Mouse (Mus musculus): Measurements from ENCODE around the gene Wbp1.

Wbp1 gene

GRCm38 (mm10) chr6:83138056-83138455, 16.7 kb upstream of the Wbp1 start:
- DNase-seq, result no peak

GRCm38 (mm10) chr6:83137576-83137950, 16.2 kb upstream of the Wbp1 start:
- peak; percentile 59 for DNase-seq

- no peak for DNase-seq
Measured at GRCm38 (mm10) chr6:83136881-83137575, 15.7 kb upstream of the Wbp1 start.

GRCm38 (mm10) chr6:83136291-83136880, 15.0 kb upstream of the Wbp1 start:
- no peak for DNase-seq

- no peak for DNase-seq
Measured at GRCm38 (mm10) chr6:83135571-83136161, 14.3 kb upstream of the Wbp1 start.

- DNase-seq, result no peak
Measured at GRCm38 (mm10) chr6:83134951-83135513, 13.7 kb upstream of the Wbp1 start, which contains the start of gene Rtkn. TSS of gene Rtkn (plus strand) at chr6:83135463.

- DNase-seq, result no peak
Measured at GRCm38 (mm10) chr6:83134226-83134625, 12.9 kb upstream of the Wbp1 start.

- DNase-seq, result no peak
Measured at GRCm38 (mm10) chr6:83132176-83132919, 11.0 kb upstream of the Wbp1 start.

- DNase-seq, result no peak
Measured at GRCm38 (mm10) chr6:83131469-83132034, 10.2 kb upstream of the Wbp1 start.

- DNase-seq, result no peak
Measured at GRCm38 (mm10) chr6:83127419-83127818, 6.1 kb upstream of the Wbp1 start.

GRCm38 (mm10) chr6:83125331-83125730, 4.0 kb upstream of the Wbp1 start, which contains the start of gene Ino80b:
TSS of gene Ino80b (minus strand) at chr6:83125431.
- DNase-seq, result no peak

- DNase-seq, result peak; percentile 86
Measured at GRCm38 (mm10) chr6:83124851-83125312, 3.5 kb upstream of the Wbp1 start.

GRCm38 (mm10) chr6:83122961-83123360, 1.6 kb upstream of the Wbp1 start:
- DNase-seq, result no peak

- no peak for DNase-seq
Measured at GRCm38 (mm10) chr6:83121863-83122710, 728 bp upstream of the Wbp1 start.

- no peak for DNase-seq
Measured at GRCm38 (mm10) chr6:83119734-83120051, 1.7 kb downstream of the Wbp1 start.

GRCm38 (mm10) chr6:83118825-83119733, 2.3 kb downstream of the Wbp1 start:
- DNase-seq, result no peak

- DNase-seq, result no peak
Measured at GRCm38 (mm10) chr6:83118369-83118768, 3.0 kb downstream of the Wbp1 start.

GRCm38 (mm10) chr6:83117616-83118015, 3.7 kb downstream of the Wbp1 start:
- DNase-seq, result no peak

GRCm38 (mm10) chr6:83117165-83117438, 4.3 kb downstream of the Wbp1 start:
- DNase-seq, result no peak

- no peak for DNase-seq
Measured at GRCm38 (mm10) chr6:83116373-83117164, 4.8 kb downstream of the Wbp1 start.

Data from right cerebral cortex, postnatal 4 days (tissue).